Mouse (Mus musculus) kidney, adult 2 months (tissue): ENCODE measurements around the gene Rerg.

Experiments
- CTCF ChIP-seq: fragments of 200-500 bp; conservative IDR thresholded peaks from 2 replicates; pipeline ENCODE4 v1.5.1; 2011; ENCODE audit warnings: low read depth, mild to moderate bottlenecking, control low read depth, low read length, moderate library complexity, mixed read lengths; ENCODE audit not compliant: insufficient read depth, insufficient read length
- POLR2A ChIP-seq: fragments of 200-500 bp; IDR thresholded peaks from one replicate; pipeline ENCODE4 v1.6.1; 2011; ENCODE audit warnings: low read depth, low read length, control low read depth

GRCm38 (mm10) chr6:137131794-137132193, 38.5 kb downstream of the Rerg start:
- TF ChIP-seq POLR2A (no peak), CTCF (no peak)
